Mouse (Mus musculus) brain, embryonic 18.5 days (tissue): Measurements from ENCODE around the gene Zrsr1.

ENCODE experiments used
- DNase-seq: peaks from one replicate; pipeline ENCODE4 v3.0.0-alpha.2; 2012; ENCODE audit warnings: low read depth, low spot score

Gene Zrsr1

DNA sequence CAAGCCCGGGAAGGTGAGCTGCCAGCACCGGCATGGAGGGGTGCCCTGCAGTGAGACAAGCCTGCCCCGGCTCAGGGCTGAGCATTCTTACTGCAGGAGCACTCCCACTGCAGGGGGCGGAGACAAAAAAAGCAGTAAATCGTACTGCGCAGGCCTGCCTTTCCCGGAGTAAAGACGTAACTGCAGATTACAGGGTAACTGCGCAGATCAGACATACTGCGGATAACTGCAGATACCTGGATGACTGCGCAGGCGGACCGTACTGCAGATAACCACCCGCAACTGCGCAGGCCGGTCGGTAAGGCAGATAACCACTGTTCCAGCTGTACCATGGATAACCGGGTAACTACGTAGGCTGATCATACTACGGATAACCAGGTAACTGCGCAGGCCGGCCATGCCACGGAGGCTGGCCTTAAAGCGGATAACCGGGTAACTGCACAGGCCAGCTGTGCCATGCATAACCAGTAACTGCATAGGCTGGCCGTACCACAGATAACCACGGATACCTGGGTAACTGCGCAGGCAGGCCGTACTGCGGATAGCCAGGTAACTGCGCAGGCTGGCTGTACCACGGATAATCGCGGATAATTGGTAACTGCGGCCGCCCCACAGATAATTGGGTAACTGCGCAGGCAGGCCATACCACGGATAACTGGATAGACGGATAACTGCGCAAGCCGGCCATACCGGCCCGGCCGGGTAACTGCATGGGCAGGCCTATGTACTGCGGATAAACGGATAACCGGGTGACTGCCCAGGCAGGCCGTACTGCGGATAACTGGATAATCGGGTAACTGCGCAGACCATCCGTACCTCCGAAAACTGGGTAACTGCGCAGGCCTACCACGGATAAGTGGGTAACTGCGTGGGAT, at the start of gene Zrsr1:
Gene Zrsr1 (plus strand): TSS at position 171 of the 875 bp plus-strand sequence.
- DNase-seq: peak; percentile 60

DNA sequence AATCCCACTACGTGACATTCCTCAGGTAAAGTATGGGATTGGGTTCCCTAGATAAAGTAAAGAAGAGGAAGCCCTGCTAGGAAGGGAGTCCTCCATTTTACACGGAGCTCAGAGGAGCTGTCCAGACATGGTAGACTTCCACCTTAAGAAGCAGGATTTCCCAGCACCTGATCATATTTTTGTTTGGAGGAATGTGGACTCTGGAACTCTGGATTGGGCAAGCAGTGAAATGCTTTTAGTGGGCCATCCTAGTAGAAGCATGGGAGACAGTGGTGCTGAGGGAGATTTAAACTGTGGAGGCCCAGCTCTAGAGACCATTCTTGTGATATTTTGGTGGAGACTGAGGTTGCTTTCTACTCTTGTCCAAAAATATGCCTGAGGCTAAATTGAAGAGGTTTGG, 49.3 kb upstream of the Zrsr1 start:
- DNase-seq: no peak

- no peak for DNase-seq
These were observed 48.2 kb upstream of the Zrsr1 start for GRCm38 (mm10) chr11:22923606-22924005.

DNA sequence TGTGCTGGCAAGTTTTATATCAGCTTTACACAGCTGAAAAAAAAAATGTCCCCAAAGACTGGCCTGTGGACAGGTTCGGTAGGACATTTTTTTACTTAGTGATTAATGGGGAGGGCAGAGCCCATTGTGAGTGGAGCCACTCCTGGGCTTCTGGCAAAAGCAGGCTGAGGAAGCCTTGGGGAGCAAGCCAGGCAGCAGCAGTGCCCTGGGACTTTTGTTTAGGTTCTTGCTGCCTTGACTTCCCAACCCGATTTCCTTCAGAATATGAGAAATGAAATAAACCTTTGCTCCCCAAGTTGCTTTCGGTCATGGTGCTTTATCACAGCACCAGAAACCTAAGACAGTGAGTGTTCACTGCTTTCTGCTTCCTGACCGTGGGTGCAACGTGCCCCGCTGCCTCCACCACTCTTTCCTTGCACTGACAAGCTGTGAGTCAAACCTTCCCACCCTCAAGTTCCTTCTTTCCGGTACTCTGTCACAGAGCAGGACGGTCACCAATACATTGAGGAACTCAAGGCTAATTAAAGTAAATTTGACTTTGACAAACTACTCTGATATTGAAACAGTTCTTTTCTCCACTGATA, 43.1 kb upstream of the Zrsr1 start:
- no peak for DNase-seq

- DNase-seq: no peak
These were observed 41.7 kb upstream of the Zrsr1 start for GRCm38 (mm10) chr11:22930129-22930528.

DNA sequence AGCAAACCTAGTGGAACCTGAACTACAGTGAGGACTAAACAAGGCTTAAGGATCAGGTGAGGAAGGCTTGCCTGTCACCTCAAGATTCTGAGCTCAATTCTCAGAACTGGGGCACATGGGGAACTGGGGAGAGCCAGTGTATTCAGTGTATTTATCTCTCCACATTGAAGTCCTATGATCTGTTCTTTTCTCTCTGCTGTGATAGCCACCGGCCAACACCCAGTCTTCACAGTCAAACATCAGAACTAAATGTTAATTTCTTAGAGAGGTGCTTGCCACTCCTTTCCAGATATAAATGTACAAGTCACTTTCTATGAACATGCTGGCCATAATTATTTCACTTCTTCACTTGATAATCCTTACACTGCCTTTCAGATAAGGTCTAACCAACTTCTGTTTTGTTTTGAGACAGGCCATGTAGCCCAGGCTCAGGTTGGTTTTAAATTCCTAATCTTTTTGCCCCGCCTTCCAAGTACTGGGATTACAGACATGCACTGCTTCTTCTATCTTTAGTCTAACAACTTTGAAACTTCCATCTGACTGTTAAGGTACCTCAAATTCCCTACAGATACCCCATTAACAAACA, 40.4 kb upstream of the Zrsr1 start:
- no peak for DNase-seq

- DNase-seq: no peak
These were observed 39.6 kb upstream of the Zrsr1 start for GRCm38 (mm10) chr11:22932167-22932566.

DNA sequence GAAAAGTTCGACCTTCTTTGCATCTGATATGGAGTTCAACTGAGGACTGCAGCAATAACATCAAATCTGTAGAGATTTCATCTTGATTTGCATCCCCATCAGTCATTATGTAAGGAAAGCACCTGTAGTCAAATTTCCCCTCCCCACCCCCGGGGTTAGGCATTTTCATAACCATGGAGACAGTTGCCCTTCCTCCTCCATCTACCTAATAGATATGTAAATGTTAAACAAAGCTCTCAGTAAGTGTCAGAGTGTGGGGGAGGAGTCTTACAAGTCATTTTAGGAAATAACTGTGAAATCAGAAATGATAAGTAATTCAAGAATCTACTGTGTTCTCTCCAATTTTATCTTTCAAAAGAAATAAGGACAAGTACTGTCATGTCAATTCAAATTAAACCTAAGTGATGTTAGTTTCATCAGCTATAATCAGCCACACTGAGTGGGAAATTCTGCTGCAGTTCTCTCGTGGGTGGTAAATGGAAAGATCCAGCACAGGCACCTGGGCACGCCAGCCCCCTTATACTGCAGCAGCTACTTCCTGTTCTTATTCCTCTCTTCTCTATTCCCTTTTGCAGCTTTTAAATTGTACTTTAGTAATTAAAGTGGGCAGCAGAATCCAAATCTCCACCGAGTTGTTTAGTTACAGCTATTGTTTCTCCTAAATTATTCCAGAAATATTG, 35.2 kb upstream of the Zrsr1 start:
- peak; percentile 26 for DNase-seq

DNA sequence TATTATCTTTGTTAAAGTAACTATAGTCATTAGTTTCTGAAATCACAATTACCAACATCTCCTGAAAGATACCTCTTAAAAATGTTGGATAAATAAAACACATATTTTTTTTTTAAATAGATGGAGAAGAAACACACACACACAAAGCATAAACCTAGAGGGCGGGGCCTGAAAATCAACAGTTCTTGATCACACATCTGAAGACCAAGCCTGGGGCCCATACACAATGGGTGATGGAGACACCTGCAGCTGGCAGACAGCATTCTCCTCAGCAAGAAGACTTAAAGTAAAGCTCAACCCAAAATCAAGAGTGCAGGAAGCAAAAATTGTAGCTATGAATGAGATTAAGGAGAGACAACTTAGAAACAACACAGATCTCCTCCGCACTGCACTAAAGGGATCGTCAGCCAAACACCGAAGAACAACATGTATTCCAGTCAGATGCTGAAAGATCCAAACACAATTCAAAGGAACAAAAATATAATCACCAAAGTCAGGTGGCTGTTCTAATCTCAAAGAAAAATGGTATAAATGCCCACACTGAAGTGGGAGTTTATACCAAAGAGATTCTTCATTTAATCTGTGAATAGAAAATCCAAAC, 34.0 kb upstream of the Zrsr1 start:
- DNase-seq: no peak

DNA sequence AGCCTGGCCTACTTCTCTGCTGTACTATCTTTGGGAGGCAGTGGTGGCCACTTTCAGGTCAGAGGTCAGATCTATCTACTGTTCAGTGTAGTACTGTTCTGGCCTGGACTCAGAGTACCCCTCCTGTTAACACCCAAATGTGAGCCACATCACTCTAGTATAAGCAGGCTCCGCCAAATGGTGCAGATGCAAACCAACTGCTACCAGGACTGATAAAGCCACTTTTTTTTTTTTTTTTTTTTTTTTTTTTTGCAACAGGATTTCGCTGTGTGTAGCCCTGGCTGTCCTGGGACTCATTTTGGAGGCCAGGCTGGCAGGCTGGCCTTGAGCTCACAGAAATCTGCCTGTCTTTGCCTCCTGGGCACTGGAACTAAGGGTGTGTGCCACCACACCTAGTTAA, 32.8 kb upstream of the Zrsr1 start:
- no peak for DNase-seq

DNA sequence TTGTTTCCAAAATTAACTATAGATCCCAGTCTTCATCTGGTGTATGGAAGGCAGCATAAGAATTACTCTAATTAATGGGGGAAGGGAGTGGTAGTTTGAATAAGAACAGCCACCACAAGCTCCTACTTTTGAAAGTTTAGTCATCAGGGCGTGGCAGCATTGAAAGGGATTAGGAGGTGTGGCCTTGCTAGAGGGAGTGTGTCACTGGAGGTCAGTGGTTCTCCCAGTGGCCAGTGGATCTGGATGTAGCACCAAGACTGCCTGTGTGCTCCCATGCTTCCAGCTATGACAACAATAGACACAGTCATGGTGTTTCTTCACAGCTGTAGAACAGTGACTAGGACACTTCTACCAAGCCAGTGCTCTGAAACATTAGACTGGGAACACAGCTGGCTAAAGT, 22.7 kb upstream of the Zrsr1 start:
- no peak for DNase-seq

DNA sequence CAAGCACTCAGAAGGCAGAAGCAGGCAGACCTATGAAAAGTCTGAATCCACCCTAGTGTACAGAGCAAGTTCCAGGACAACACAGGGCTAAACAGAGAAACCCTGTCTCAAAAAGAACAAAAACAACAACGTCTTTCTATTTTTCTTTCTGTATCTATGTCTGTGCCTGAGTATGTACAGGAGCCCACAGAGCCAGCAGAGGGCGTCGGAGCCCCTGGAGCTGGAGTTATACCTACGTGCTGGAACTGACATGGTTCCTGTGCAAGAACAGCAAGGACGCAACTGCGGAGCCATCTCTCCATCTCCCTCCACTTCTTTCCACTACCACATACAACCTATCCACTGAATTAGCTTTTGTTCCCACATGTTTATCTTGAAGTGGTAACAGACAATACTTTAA, 21.7 kb upstream of the Zrsr1 start:
- DNase-seq: no peak

DNA sequence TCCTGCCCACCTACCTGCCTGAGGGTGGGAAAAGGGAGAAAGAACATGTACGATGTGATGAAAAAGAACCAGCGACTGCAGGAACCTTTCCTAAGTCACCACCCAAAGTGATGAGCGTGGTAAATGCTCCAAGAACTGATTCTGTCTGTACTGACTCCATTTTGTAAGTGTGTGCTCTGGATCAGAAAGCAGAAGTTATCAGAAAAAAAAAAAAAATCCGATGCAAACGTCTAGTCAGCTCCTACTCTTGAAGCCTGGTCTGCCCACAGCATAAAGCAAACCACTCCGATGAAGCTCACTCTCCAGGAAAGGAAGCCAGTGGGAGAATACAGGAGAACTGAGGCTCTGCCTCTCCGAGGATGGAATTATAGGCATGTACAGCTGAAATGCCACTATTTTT, 19.1 kb upstream of the Zrsr1 start:
- DNase-seq: no peak

- DNase-seq: no peak
These were observed 15.5 kb upstream of the Zrsr1 start for GRCm38 (mm10) chr11:22956346-22956745.

DNA sequence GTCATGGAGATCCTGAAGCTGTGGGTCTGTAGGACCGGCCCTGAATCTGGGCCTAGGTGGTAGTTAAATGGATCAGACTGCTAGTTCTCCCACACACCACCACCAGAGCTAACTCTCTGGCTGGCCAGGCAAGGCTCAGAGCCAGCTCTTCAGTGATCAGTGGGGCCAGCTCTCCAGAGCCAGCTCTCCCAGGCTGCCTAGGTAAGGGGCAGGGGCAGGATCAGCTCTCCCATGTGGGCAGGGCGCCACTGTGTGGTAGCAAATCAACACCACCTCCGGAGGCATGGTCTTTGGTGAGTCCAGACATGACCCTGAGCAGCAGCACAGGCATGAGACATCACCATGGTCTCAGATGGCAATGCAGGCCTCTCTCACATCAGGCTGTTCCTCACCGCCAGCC, 15.0 kb upstream of the Zrsr1 start:
- no peak for DNase-seq

- no peak for DNase-seq
These were observed 13.9 kb upstream of the Zrsr1 start for GRCm38 (mm10) chr11:22957791-22958374.

- DNase-seq: no peak
These were observed 9.7 kb upstream of the Zrsr1 start for GRCm38 (mm10) chr11:22962101-22962500.

GRCm38 (mm10) chr11:22964401-22964800, 7.4 kb upstream of the Zrsr1 start:
- no peak for DNase-seq

DNA sequence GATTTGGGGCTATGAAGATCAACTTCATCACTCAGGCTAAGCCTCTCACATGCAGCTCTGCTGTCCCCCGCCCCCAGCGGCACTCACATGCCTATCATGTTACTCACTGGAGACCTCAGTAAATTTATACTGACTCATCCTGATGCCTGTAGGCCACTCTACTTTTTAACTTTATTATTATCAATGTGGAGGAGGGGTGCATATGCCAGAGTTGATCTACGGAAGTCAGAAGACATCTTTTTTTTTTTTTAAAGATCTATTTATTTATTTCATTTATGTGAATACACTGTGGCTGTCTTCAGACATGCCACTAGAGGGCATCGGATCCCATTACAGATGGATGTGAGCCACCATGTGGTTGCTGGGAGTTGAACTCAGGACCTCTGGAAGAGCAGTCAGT, 6.3 kb upstream of the Zrsr1 start:
- no peak for DNase-seq

- DNase-seq: no peak
These were observed 2.3 kb upstream of the Zrsr1 start for GRCm38 (mm10) chr11:22969486-22969885.

- DNase-seq: no peak
These were observed 1.3 kb upstream of the Zrsr1 start for GRCm38 (mm10) chr11:22970546-22970945.
